Mouse (Mus musculus): ENCODE measurements at regions not wholly inside any gene's neighbourhood (a gene's known extent, or its start where the extent isn't known, plus 50 kb on each side); places are given as distances from the start of the nearest gene placed in this dataset.

DNA sequence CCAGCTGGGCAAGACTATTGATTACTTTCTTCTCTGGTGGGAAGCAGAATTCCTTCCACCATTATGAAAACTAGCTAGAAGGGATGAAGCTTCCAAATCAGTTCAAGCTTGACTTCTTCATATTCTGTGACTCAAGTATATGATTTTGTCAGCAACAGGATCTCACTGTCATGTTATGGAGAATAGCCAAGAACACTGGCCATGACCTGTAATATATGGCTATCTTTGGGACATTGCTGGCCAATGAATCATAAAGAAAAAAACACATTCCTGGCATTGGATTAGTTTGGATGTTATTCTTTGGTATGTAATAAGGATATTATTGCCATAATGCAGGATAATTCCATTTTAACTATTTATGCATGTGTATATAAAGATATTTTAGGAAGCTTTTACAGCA is 351.8 kb upstream of the Pbx1 start:
- ATAC-seq (ENCODE audit: low read depth) = no peak
- Histone ChIP-seq H3K4me1 (replicated peaks; ENCODE audit: control insufficient read depth, insufficient read depth, low read length) (no peaks in the 10 kb centered on the region), H3K4me2 (ENCODE audit: low read depth, low read length) (no peak overlapping the region), H3K9ac (ENCODE audit: low read length) (no peak overlapping the region), H3K27ac (ENCODE audit: low read length) (no peak overlapping the region), H3K36me3 (ENCODE audit: control insufficient read depth, insufficient read depth, low read length) (no peaks in the 10 kb centered on the region), H3K27me3 (ENCODE audit: control insufficient read depth, insufficient read depth, low read depth, low read length) (no peaks in the 10 kb centered on the region), H3K9me3 (ENCODE audit: control insufficient read depth, low read length) (no peaks in the 10 kb centered on the region), H3K4me3 (ENCODE audit: low read length) (no peak overlapping the region)

- no peaks in the 10 kb centered on the region for H3K27me3 ChIP-seq (ENCODE audit: control insufficient read depth, insufficient read depth, low read depth, low read length)
- no peaks in the 10 kb centered on the region; the same call in 1 of the 2 replicates for H3K4me1 ChIP-seq (replicated peaks; ENCODE audit: control insufficient read depth, insufficient read depth, low read length)
- no peak overlapping the region for H3K27ac ChIP-seq (ENCODE audit: low read length)
- H3K4me3 ChIP-seq (ENCODE audit: low read length) = no peak overlapping the region
- no peak overlapping the region for H3K4me2 ChIP-seq (ENCODE audit: low read depth, low read length)
- no peaks in the 10 kb centered on the region for H3K36me3 ChIP-seq (ENCODE audit: control insufficient read depth, insufficient read depth, low read length)
- no peaks in the 10 kb centered on the region for H3K9me3 ChIP-seq (ENCODE audit: control insufficient read depth, low read length)
- no peak for ATAC-seq (ENCODE audit: low read depth)
- 74% methylated on average over 6 of the region's 6 CpGs for WGBS
- no peak overlapping the region for H3K9ac ChIP-seq (ENCODE audit: low read length)
Measured at GRCm38 (mm10) chr1:168764368-168764895, 332.4 kb upstream of the Pbx1 start.

DNA sequence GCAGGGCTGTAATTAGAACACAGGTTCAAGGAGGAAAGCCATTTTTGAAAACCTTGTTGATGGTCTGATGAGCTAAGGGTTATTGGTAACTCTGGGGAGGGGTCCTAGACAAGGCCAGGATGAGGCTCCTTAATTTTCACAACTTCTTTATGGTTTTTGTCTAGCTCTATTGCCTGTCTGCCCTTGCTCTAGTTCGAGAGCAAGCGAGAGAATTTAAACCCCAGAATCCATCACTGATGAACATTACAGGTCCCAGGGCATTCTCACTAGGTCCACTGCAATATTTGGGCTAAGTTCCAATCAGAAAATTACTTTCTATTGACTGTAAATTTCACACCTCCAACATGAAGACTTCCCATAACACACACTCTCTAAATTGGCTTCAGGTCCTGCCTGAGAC is 329.0 kb upstream of the Pbx1 start:
- H3K27ac ChIP-seq (ENCODE audit: low read length) = no peak overlapping the region

DNA sequence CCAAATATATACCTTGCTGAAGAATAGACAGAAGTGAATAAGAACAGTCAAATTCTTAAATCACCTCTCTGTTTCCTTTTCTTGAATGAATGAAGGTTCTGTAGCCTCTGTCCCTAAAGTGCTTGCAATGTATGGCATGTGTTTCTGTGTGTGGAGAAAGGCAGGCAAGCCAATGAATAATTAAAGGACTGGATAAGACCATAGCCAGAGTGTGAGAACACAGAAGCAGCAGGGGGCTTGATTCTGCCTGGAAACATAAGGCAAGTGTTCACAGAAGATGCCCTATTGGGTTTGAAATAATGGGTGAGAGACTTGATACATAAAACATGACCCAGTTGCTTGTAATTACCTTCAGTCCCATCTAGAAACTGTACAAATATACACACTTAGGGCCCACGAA is 328.2 kb upstream of the Pbx1 start:
- H3K9ac ChIP-seq (ENCODE audit: low read length) = no peak overlapping the region
- WGBS = 62% methylated on average over 1 of the region's 1 CpGs
- ATAC-seq (ENCODE audit: low read depth) = no peak
- H3K4me3 ChIP-seq (ENCODE audit: low read length) = no peak overlapping the region
- no peak overlapping the region for H3K27ac ChIP-seq (ENCODE audit: low read length)
- no peaks in the 10 kb centered on the region for H3K9me3 ChIP-seq (ENCODE audit: control insufficient read depth, low read length)
- H3K27me3 ChIP-seq (ENCODE audit: control insufficient read depth, insufficient read depth, low read depth, low read length) = no peaks in the 10 kb centered on the region
- no peaks in the 10 kb centered on the region; the same call in 1 of the 2 replicates for H3K4me1 ChIP-seq (replicated peaks; ENCODE audit: control insufficient read depth, insufficient read depth, low read length)
- no peaks in the 10 kb centered on the region for H3K36me3 ChIP-seq (ENCODE audit: control insufficient read depth, insufficient read depth, low read length)
- H3K4me2 ChIP-seq (ENCODE audit: low read depth, low read length) = no peak overlapping the region

More for the DNA sequence above, 329.0 kb upstream of the Pbx1 start:
- no peak overlapping the region for H3K4me3 ChIP-seq (ENCODE audit: low read length)
- no peaks in the 10 kb centered on the region for H3K36me3 ChIP-seq (ENCODE audit: control insufficient read depth, insufficient read depth, low read length)
- no peak overlapping the region for H3K4me2 ChIP-seq (ENCODE audit: low read depth, low read length)
- 78% methylated on average over 2 of the region's 2 CpGs for WGBS
- H3K9ac ChIP-seq (ENCODE audit: low read length) = no peak overlapping the region
- no peaks in the 10 kb centered on the region for H3K27me3 ChIP-seq (ENCODE audit: control insufficient read depth, insufficient read depth, low read depth, low read length)
- no peaks in the 10 kb centered on the region; the same call in 1 of the 2 replicates for H3K4me1 ChIP-seq (replicated peaks; ENCODE audit: control insufficient read depth, insufficient read depth, low read length)
- ATAC-seq (ENCODE audit: low read depth) = no peak
- no peaks in the 10 kb centered on the region for H3K9me3 ChIP-seq (ENCODE audit: control insufficient read depth, low read length)

GRCm38 (mm10) chr1:168758835-168759234 is 326.8 kb upstream of the Pbx1 start:
- H3K9ac ChIP-seq (ENCODE audit: low read length) = no peak overlapping the region
- no peaks in the 10 kb centered on the region; the same call in 1 of the 2 replicates for H3K4me1 ChIP-seq (replicated peaks; ENCODE audit: control insufficient read depth, insufficient read depth, low read length)
- no peak overlapping the region for H3K4me3 ChIP-seq (ENCODE audit: low read length)
- H3K4me2 ChIP-seq (ENCODE audit: low read depth, low read length) = no peak overlapping the region
- WGBS = 60% methylated on average over 2 of the region's 2 CpGs
- no peak for ATAC-seq (ENCODE audit: low read depth)
- H3K36me3 ChIP-seq (ENCODE audit: control insufficient read depth, insufficient read depth, low read length) = no peaks in the 10 kb centered on the region
- no peaks in the 10 kb centered on the region for H3K27me3 ChIP-seq (ENCODE audit: control insufficient read depth, insufficient read depth, low read depth, low read length)
- no peak overlapping the region for H3K27ac ChIP-seq (ENCODE audit: low read length)
- H3K9me3 ChIP-seq (ENCODE audit: control insufficient read depth, low read length) = no peaks in the 10 kb centered on the region

DNA sequence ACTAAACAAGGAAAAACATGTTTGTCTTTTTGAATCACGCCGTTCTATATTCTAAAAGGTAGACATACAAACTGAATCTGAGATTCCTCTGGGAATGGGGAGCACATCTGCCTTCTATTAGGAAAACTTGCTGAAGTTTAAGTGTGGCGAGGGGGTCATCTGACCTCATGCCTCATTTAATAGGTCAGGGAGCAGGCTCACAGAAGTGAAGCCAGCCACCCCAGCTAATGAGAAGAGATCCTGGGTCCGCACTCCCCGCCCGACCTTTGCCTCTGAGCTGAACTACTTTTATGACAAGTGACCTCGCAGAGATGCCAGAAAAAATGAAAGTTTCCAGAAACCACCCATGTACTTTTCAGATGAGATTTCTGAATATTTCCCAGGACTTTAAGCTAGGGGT is 322.1 kb upstream of the Pbx1 start:
- H3K36me3 ChIP-seq (ENCODE audit: control insufficient read depth, insufficient read depth, low read length) = no peaks in the 10 kb centered on the region
- 85% methylated on average over 7 of the region's 7 CpGs for WGBS

DNA sequence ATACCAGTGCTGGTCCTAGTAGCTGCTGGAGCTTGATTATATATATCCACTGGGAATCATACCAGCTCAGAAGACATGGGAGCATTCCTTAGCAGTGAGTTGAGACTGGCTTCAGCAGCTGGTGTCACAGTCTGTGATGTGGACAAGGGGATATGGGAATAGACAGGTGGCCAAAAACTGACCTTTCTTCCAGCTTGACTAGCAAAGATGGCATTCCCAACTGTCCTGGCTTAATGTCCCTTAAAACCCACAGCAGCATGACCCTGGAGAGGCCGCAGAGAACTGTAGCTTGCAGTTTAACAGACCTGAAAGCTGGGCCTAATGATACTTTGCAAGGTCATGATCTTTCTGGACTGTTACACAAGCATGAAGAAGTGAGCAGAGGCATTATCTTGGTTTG is 311.4 kb upstream of the Pbx1 start:
- ATAC-seq (ENCODE audit: low read depth) = no peak
- WGBS = 86% methylated on average over 1 of the region's 1 CpGs
- Histone ChIP-seq H3K27me3 (ENCODE audit: control insufficient read depth, insufficient read depth, low read depth, low read length) (no peaks in the 10 kb centered on the region), H3K27ac (ENCODE audit: low read length) (no peak overlapping the region), H3K36me3 (ENCODE audit: control insufficient read depth, insufficient read depth, low read length) (no peaks in the 10 kb centered on the region), H3K9ac (ENCODE audit: low read length) (no peak overlapping the region), H3K4me2 (ENCODE audit: low read depth, low read length) (no peak overlapping the region), H3K9me3 (ENCODE audit: control insufficient read depth, low read length) (no peaks in the 10 kb centered on the region), H3K4me1 (replicated peaks; ENCODE audit: control insufficient read depth, insufficient read depth, low read length) (no peaks in the 10 kb centered on the region), H3K4me3 (ENCODE audit: low read length) (no peak overlapping the region)

More for the DNA sequence above, 322.1 kb upstream of the Pbx1 start:
- no peaks in the 10 kb centered on the region for H3K9me3 ChIP-seq (ENCODE audit: control insufficient read depth, low read length)
- H3K9ac ChIP-seq (ENCODE audit: low read length) = no peak overlapping the region
- H3K4me3 ChIP-seq (ENCODE audit: low read length) = no peak overlapping the region
- H3K4me2 ChIP-seq (ENCODE audit: low read depth, low read length) = no peak overlapping the region
- no peak overlapping the region for H3K27ac ChIP-seq (ENCODE audit: low read length)
- H3K27me3 ChIP-seq (ENCODE audit: control insufficient read depth, insufficient read depth, low read depth, low read length) = no peaks in the 10 kb centered on the region
- ATAC-seq (ENCODE audit: low read depth) = no peak
- H3K4me1 ChIP-seq (replicated peaks; ENCODE audit: control insufficient read depth, insufficient read depth, low read length) = no peaks in the 10 kb centered on the region

DNA sequence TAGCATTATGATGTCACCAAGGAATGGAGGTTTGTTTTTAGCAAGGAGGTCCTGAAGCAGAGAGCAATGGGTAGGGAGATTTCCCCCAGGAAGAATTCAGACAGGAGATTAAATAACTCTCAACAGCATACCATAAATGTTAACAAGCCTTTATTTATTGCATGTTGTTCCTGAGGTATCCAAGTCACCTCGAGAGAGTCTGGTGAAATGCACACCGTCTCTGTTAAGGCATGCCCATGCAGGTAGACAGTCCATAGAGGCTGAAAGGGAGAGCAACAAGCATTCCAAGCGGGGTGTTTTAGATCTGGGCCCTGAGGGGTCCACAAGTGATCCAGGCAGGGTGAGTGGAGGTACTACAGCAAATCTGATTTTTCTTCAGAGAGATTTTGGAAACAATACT is 305.9 kb upstream of the Pbx1 start:
- Histone ChIP-seq H3K9ac (ENCODE audit: low read length) (no peak overlapping the region), H3K4me2 (ENCODE audit: low read depth, low read length) (no peak overlapping the region), H3K36me3 (ENCODE audit: control insufficient read depth, insufficient read depth, low read length) (no peaks in the 10 kb centered on the region), H3K4me1 (replicated peaks; ENCODE audit: control insufficient read depth, insufficient read depth, low read length) (no peaks in the 10 kb centered on the region), H3K27me3 (ENCODE audit: control insufficient read depth, insufficient read depth, low read depth, low read length) (no peaks in the 10 kb centered on the region), H3K27ac (ENCODE audit: low read length) (no peak overlapping the region), H3K9me3 (ENCODE audit: control insufficient read depth, low read length) (no peaks in the 10 kb centered on the region), H3K4me3 (ENCODE audit: low read length) (no peak overlapping the region)
- WGBS = 86% methylated on average over 3 of the region's 3 CpGs
- no peak for ATAC-seq (ENCODE audit: low read depth)

DNA sequence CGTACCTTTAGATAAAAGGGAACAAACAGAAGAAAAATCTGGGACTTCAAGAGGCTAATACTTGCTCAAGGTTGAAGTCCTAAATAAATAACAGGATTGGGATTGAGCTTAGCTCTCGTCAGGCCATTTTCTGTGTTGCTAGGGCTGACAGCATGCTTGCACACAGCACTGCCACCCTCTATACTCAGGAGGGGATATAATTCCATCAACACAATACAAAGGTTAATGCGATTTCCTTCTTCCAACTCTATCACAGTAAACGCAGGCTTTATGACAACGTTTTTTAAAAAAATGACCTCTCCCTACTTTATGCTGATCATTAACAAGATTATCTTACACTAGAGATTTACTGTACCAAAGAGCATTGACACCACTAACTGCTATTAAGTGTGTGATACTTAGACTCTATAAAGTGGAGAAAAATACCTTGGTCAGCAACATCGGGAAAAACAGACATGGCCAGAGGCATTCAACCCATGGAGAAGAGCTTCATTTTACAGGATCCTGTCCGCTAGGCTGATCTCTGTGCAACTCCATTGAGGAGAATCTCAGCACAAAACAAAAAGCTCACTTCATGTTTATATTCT is 305.3 kb upstream of the Pbx1 start:
- Histone ChIP-seq H3K36me3 (ENCODE audit: control insufficient read depth, insufficient read depth, low read length) (no peaks in the 10 kb centered on the region), H3K9me3 (ENCODE audit: control insufficient read depth, low read length) (no peaks in the 10 kb centered on the region), H3K27ac (ENCODE audit: low read length) (no peak overlapping the region), H3K4me1 (replicated peaks; ENCODE audit: control insufficient read depth, insufficient read depth, low read length) (no peaks in the 10 kb centered on the region), H3K9ac (ENCODE audit: low read length) (no peak overlapping the region), H3K27me3 (ENCODE audit: control insufficient read depth, insufficient read depth, low read depth, low read length) (no peaks in the 10 kb centered on the region), H3K4me3 (ENCODE audit: low read length) (no peak overlapping the region), H3K4me2 (ENCODE audit: low read depth, low read length) (no peak overlapping the region)
- 70% methylated on average over 7 of the region's 7 CpGs for WGBS
- ATAC-seq (ENCODE audit: low read depth) = no peak

- no peaks in the 10 kb centered on the region for H3K27me3 ChIP-seq (ENCODE audit: control insufficient read depth, insufficient read depth, low read depth, low read length)
- WGBS = 55% methylated on average over 5 of the region's 5 CpGs
- H3K9me3 ChIP-seq (ENCODE audit: control insufficient read depth, low read length) = no peaks in the 10 kb centered on the region
- no peak overlapping the region for H3K9ac ChIP-seq (ENCODE audit: low read length)
- H3K36me3 ChIP-seq (ENCODE audit: control insufficient read depth, insufficient read depth, low read length) = no peaks in the 10 kb centered on the region
- no peak overlapping the region for H3K4me2 ChIP-seq (ENCODE audit: low read depth, low read length)
- no peak for ATAC-seq (ENCODE audit: low read depth)
- no peak overlapping the region for H3K4me3 ChIP-seq (ENCODE audit: low read length)
- H3K4me1 ChIP-seq (replicated peaks; ENCODE audit: control insufficient read depth, insufficient read depth, low read length) = no peaks in the 10 kb centered on the region
- H3K27ac ChIP-seq (ENCODE audit: low read length) = no peak overlapping the region
Measured at GRCm38 (mm10) chr1:168733066-168733465, 301.0 kb upstream of the Pbx1 start.

Data from lung, embryonic 16.5 days (tissue).